Mouse (Mus musculus) thymus, adult 2 months (tissue): ENCODE data around the gene Osbpl2.

ENCODE experiments used
- CTCF ChIP-seq: fragments of 200-500 bp; IDR thresholded peaks from 2 replicates; pipeline ENCODE4 v1.5.1; 2012; ENCODE audit warnings: mild to moderate bottlenecking, control low read depth, low read length, moderate library complexity, borderline replicate concordance; ENCODE audit not compliant: control insufficient read depth, poor library complexity, insufficient read depth; ENCODE audit errors: extremely low read depth
- POLR2A ChIP-seq: fragments of 200-500 bp; IDR thresholded peaks from 2 replicates; pipeline ENCODE4 v1.6.1; 2012; ENCODE audit warnings: mild to moderate bottlenecking, low read length, control low read depth, moderate library complexity; ENCODE audit not compliant: control insufficient read depth, poor library complexity, insufficient read depth; ENCODE audit errors: extremely low read depth

DNA sequence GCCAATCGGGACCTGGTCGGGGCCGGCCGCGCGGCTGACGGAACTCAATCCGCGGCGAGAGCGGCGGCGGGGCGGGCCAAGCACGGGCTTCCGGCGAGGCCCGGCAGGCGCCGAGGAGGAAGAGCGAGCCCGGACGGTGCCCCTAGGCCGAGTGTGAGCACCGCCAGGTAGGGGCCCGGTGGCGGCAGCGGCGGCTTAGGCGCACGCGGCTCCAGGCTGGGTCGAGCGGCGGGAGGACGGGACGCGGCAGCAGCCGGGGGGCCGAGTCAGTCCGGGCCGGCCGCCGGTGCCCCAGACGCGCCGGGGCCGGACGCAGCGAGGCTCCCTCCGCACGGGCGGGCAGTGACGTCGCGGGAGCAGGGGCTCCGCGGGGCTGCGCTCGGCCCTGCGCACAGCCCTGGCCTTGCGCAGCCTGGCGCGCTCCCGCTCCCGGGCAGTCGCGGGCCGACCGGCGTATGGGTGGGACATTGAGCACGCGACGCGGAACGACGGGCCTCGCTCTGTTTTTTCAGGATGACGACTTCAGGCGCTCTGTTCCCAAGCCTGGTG is 52.5 kb downstream of the Osbpl2 start:
- TF ChIP-seq CTCF = no peak
- peak; percentile 65; the same call in 1 of the 2 replicates for TF ChIP-seq POLR2A
